Mouse (Mus musculus): Measurements from ENCODE around the gene Gabrb1.

- TF ChIP-seq CTCF (IDR thresholded peaks at IDR 0.05; ENCODE audit: low read depth, low read length) = no peak
- TF ChIP-seq POLR2A (IDR thresholded peaks at IDR 0.05; ENCODE audit: insufficient read depth, low read length) = no peak
- TF ChIP-seq EP300 (IDR thresholded peaks at IDR 0.05; ENCODE audit: insufficient read depth, low read depth, low read length) = no peak
Measured at GRCm38 (mm10) chr5:71999466-71999865, 341.6 kb downstream of the Gabrb1 start.
